Mouse (Mus musculus) liver, adult 2 months (tissue): ENCODE measurements around the gene Vezf1.

Experiments used
- CTCF ChIP-seq: fragments of 200-500 bp; IDR thresholded peaks from 2 replicates; pipeline ENCODE4 v1.5.1; 2011; ENCODE audit warnings: low read depth, low read length, control low read depth
- POLR2A ChIP-seq: fragments of 200-500 bp; IDR thresholded peaks from 2 replicates; pipeline ENCODE4 v1.6.1; 2011; ENCODE audit warnings: low read length, control low read depth; ENCODE audit not compliant: insufficient read depth; ENCODE audit errors: extremely low read depth

DNA sequence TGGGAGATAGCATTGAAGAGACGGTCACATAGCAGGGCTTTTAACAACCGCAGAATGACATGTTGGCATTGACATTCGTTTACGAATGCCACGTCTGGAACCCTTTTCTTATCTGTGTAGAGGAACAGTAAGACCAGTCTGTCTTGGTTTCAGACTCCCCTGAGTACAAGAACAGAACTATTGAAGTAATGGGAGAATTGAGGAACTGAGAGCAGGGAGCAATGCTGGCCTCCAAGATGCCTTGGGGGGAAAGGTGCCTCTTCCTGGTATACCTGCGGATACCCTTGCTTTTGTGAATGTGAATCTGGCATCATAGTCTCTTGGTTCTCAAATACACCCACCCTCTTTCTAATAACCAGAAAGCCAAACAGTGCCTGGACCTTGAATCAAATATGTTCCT is 48.5 kb downstream of the Vezf1 start:
- TF ChIP-seq CTCF (no peak), POLR2A (no peak)
